Mouse (Mus musculus): Measurements from ENCODE around the gene Kmt2e. TPM values are rescaled to one million over a fixed set of nuclear protein-coding genes. Genes with fewer than 3 reads are reported as not detected.

Gene Kmt2e
- polyA plus RNA-seq, 1 experiment from 2014 or later: 76.8 TPM

- no peak overlapping the region for H3K4me3 ChIP-seq (replicated peaks; ENCODE audit: low read depth, low read length)
- DNase-seq (ENCODE audit: low spot score) (no peak), ATAC-seq (replicated peaks; ENCODE audit: low FRiP score, low read depth) (no peak; the same call in 1 of the 2 replicates)
- no peak overlapping the region for H3K9ac ChIP-seq (ENCODE audit: low read depth, low read length)
- no peak for TF ChIP-seq CTCF (IDR thresholded peaks at IDR 0.05; ENCODE audit: low read depth)
- H3K36me3 ChIP-seq (ENCODE audit: insufficient read depth, low read length): 0 out of 2 replicates have a peak, but pooled peaks cover 8% of the 10 kb centered on the region
- H3K9me3 ChIP-seq (replicated peaks; ENCODE audit: low read length): no peaks in the 10 kb centered on the region
- no peaks in the 10 kb centered on the region for H3K4me1 ChIP-seq (replicated peaks; ENCODE audit: insufficient read depth, low read length)
- H3K27me3 ChIP-seq (ENCODE audit: insufficient read depth, low read length): no peaks in the 10 kb centered on the region
- 86% methylated on average over 3 of the region's 3 CpGs for WGBS
- H3K27ac ChIP-seq: no peak overlapping the region
- H3K4me2 ChIP-seq (ENCODE audit: low read length): no peak overlapping the region
These were observed 34.1 kb upstream of the Kmt2e start for GRCm38 (mm10) chr5:23400156-23400555.

DNA sequence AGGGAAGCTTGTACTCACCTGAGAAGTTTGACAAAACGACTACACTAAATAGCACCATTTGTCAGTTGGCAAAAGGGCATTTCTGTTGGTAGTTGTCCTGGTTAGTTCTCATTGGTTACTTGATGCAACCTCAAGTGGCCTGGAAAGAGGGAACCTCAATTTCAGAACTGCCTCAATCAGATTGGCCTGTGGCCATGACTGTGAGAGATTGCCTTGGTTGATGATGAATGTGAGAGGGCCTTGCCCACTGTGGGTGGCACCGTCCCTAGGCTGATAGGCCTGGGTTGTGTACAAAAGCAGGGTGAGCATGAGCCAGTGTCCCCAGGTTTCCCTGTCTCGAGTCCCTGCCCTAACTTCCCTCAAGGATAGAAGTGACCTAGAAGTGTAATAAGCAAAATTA lies 33.4 kb upstream of the Kmt2e start:
- no peak for ATAC-seq (replicated peaks; ENCODE audit: low FRiP score, low read depth)
- Histone ChIP-seq H3K4me1 (replicated peaks; ENCODE audit: insufficient read depth, low read length) (no peaks in the 10 kb centered on the region), H3K4me2 (ENCODE audit: low read length) (no peak overlapping the region), H3K27me3 (ENCODE audit: insufficient read depth, low read length) (no peaks in the 10 kb centered on the region), H3K36me3 (ENCODE audit: insufficient read depth, low read length) (0 out of 2 replicates have a peak, but pooled peaks cover 8% of the 10 kb centered on the region), H3K9me3 (replicated peaks; ENCODE audit: low read length) (no peaks in the 10 kb centered on the region), H3K9ac (ENCODE audit: low read depth, low read length) (no peak overlapping the region), H3K27ac (no peak overlapping the region), H3K4me3 (replicated peaks; ENCODE audit: low read depth, low read length) (no peak overlapping the region)
- no peak for TF ChIP-seq CTCF (IDR thresholded peaks at IDR 0.05; ENCODE audit: low read depth)
- 92% methylated on average over 3 of the region's 3 CpGs for WGBS
- DNase-seq (ENCODE audit: low spot score): no peak

DNA sequence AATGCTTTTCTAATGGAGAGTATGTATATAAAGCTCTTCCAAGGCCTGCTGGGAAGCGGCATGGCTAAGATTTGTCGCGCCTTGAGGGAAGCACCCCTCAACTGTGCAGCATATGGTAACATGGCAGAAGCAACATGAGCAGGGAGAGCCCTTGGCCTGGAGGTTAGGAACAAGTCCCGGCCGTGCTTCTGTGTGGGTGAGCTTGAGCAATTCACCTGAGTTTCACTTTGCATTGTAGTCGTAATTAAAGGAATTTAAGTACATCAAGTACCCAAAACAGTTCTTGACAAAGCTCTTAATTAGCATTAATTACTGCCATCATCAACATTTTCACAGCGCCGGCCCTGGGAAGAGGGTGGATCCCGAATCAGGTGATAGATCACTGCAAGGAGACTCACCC lies 32.9 kb upstream of the Kmt2e start:
- Histone ChIP-seq H3K9ac (ENCODE audit: low read depth, low read length) (no peak overlapping the region), H3K9me3 (replicated peaks; ENCODE audit: low read length) (no peaks in the 10 kb centered on the region), H3K4me2 (ENCODE audit: low read length) (no peak overlapping the region), H3K27ac (no peak overlapping the region), H3K36me3 (ENCODE audit: insufficient read depth, low read length) (0 out of 2 replicates have a peak, but pooled peaks cover 8% of the 10 kb centered on the region), H3K4me1 (replicated peaks; ENCODE audit: insufficient read depth, low read length) (no peaks in the 10 kb centered on the region), H3K4me3 (replicated peaks; ENCODE audit: low read depth, low read length) (no peak overlapping the region), H3K27me3 (ENCODE audit: insufficient read depth, low read length) (no peaks in the 10 kb centered on the region)
- no peak for TF ChIP-seq CTCF (IDR thresholded peaks at IDR 0.05; ENCODE audit: low read depth)
- DNase-seq (ENCODE audit: low spot score) (no peak), ATAC-seq (replicated peaks; ENCODE audit: low FRiP score, low read depth) (no peak)
- WGBS: 82% methylated on average over 9 of the region's 9 CpGs

- H3K9ac ChIP-seq (ENCODE audit: low read depth, low read length): no peak overlapping the region
- H3K27ac ChIP-seq: no peak overlapping the region
- ATAC-seq (replicated peaks; ENCODE audit: low FRiP score, low read depth) (no peak; the same call in 1 of the 2 replicates), DNase-seq (ENCODE audit: low spot score) (no peak)
- WGBS: 46% methylated on average over 2 of the region's 2 CpGs
- TF ChIP-seq CTCF (IDR thresholded peaks at IDR 0.05; ENCODE audit: low read depth): no peak
- no peak overlapping the region for H3K4me3 ChIP-seq (replicated peaks; ENCODE audit: low read depth, low read length)
- H3K36me3 ChIP-seq (ENCODE audit: insufficient read depth, low read length): 0 out of 2 replicates have a peak, but pooled peaks cover 8% of the 10 kb centered on the region
- H3K4me2 ChIP-seq (ENCODE audit: low read length): no peak overlapping the region
- no peaks in the 10 kb centered on the region for H3K4me1 ChIP-seq (replicated peaks; ENCODE audit: insufficient read depth, low read length)
- H3K27me3 ChIP-seq (ENCODE audit: insufficient read depth, low read length): no peaks in the 10 kb centered on the region
- H3K9me3 ChIP-seq (replicated peaks; ENCODE audit: low read length): no peaks in the 10 kb centered on the region
These were observed 32.2 kb upstream of the Kmt2e start for GRCm38 (mm10) chr5:23401999-23402398.

- Histone ChIP-seq H3K36me3 (ENCODE audit: insufficient read depth, low read length) (0 out of 2 replicates have a peak, but pooled peaks cover 8% of the 10 kb centered on the region), H3K4me3 (replicated peaks; ENCODE audit: low read depth, low read length) (no peak overlapping the region), H3K4me1 (replicated peaks; ENCODE audit: insufficient read depth, low read length) (no peaks in the 10 kb centered on the region), H3K9me3 (replicated peaks; ENCODE audit: low read length) (no peaks in the 10 kb centered on the region), H3K27me3 (ENCODE audit: insufficient read depth, low read length) (no peaks in the 10 kb centered on the region), H3K27ac (no peak overlapping the region), H3K4me2 (ENCODE audit: low read length) (no peak overlapping the region), H3K9ac (ENCODE audit: low read depth, low read length) (no peak overlapping the region)
- 63% methylated on average over 11 of the region's 11 CpGs for WGBS
- DNase-seq (ENCODE audit: low spot score) (no peak), ATAC-seq (replicated peaks; ENCODE audit: low FRiP score, low read depth) (no peak)
- no peak for TF ChIP-seq CTCF (IDR thresholded peaks at IDR 0.05; ENCODE audit: low read depth)
These were observed 31.1 kb upstream of the Kmt2e start for GRCm38 (mm10) chr5:23403161-23403560.

GRCm38 (mm10) chr5:23405666-23406404 lies 28.4 kb upstream of the Kmt2e start:
- Histone ChIP-seq H3K4me1 (replicated peaks; ENCODE audit: insufficient read depth, low read length) (peaks cover 10% of the 10 kb centered on the region), H3K27me3 (ENCODE audit: insufficient read depth, low read length) (no peaks in the 10 kb centered on the region), H3K9ac (ENCODE audit: low read depth, low read length) (no peak overlapping the region), H3K9me3 (replicated peaks; ENCODE audit: low read length) (no peaks in the 10 kb centered on the region), H3K27ac (no peak overlapping the region), H3K36me3 (ENCODE audit: insufficient read depth, low read length) (0 out of 2 replicates have a peak, but pooled peaks cover 7% of the 10 kb centered on the region), H3K4me2 (ENCODE audit: low read length) (no peak overlapping the region), H3K4me3 (replicated peaks; ENCODE audit: low read depth, low read length) (no peak overlapping the region)
- ATAC-seq (replicated peaks; ENCODE audit: low FRiP score, low read depth): no peak
- TF ChIP-seq CTCF (IDR thresholded peaks at IDR 0.05; ENCODE audit: low read depth): no peak
- WGBS: 93% methylated on average over 12 of the region's 12 CpGs
- DNase-seq (ENCODE audit: low spot score): no peak

Measured in kidney, postnatal 0 days (tissue).